Mouse (Mus musculus) megakaryocyte, embryonic 14.5 days (primary cell): Measurements from ENCODE around the gene Myadm. TPM values are rescaled to one million over a fixed set of nuclear protein-coding genes. Genes with fewer than 3 reads are reported as not detected.
A peak's percentile ranks its signal among the peaks of the same experiment; 100 is the strongest.

Experiments used
- H3K27me3 ChIP-seq: replicated peaks from 2 replicates; pipeline ENCODE3; 2012; ENCODE audit warnings: inconsistent platforms
- H3K36me3 ChIP-seq: replicated peaks from 2 replicates; pipeline ENCODE3; 2012; ENCODE audit warnings: low read length, inconsistent platforms, mixed read lengths
- H3K4me1 ChIP-seq: 2 replicates; pipeline ENCODE4 v1.6.1; 2012; ENCODE audit warnings: inconsistent platforms
- H3K4me3 ChIP-seq: replicated peaks from 2 replicates; pipeline ENCODE3; 2012; ENCODE audit warnings: moderate library complexity, mild to moderate bottlenecking, inconsistent platforms
- H3K9me3 ChIP-seq: 2 replicates; pipeline ENCODE4 v1.6.1; 2012; ENCODE audit warnings: inconsistent platforms
- FLI1 ChIP-seq: IDR thresholded peaks from 2 replicates; pipeline ENCODE4 v1.6.1; 2012; ENCODE audit warnings: low read length, inconsistent platforms, mixed read lengths
- GATA1 ChIP-seq: IDR thresholded peaks from 3 replicates; pipeline ENCODE4 v1.6.1; 2012; ENCODE audit warnings: mixed read lengths, low read length, inconsistent platforms, borderline replicate concordance
- polyA plus RNA-seq: library from polyadenylated mRNA; stranded (reverse); fragments of >175 nt; gene quantifications from 2 replicates; pipeline ENCODE4 v1.2.3, GENCODE M21; 2012; ENCODE audit warnings: low replicate concordance; ENCODE audit not compliant: insufficient read depth

The Myadm gene
- polyA plus RNA-seq: 1.5 and 8.9 TPM in 2 replicates

DNA sequence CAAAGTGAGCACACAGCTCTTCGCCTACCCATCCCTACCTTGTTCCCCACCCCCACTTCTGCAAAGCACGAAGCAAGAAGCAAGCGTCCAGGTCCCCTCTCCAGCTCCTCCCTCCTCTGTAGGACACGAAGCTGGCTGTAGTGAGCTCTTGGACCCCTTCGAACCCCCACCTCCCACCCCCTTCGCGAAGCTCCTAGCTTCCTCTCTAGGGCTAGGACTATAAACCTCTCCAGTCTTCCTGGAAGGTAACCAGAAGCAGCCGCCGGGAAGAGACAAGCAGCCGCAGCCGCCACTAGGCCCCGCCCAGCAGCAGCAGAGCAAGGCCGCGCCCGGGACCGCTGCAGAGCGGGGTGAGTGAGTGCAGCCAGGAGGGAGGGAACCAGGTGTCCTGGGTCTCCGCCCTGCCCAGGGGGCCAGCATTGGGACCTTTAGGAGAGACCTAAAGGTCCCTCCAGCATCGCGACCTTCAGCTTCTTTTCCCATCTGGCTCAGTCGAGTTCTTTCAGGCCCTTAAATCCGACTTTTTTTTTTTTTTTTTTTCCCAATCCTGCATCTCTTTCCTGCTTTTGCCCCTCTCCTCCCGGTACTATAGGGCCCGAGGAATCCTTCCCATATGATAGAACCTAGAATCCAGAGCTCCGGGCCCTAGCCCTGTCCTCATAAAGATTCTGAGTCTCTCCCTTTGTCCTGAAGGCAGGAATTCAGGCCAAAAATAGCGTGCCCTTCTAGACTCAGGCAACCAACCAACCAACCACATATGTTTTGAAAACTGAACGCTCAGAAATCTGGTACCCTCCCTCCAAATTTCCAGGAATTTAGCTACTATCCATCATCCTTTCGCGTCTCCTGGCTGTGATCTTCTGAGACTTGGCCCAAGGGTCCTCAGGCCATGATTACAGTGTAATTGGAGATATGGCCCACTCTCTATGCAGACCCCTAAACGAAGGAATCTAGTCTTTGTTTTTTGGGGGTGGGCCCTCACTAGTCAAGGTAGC lies at the start of gene Myadm, which contains the start of gene Prkcg:
Myadm (plus strand) TSS at position 105 of the 995 bp plus-strand sequence.
Prkcg (plus strand) TSS at position 204 of the 995 bp plus-strand sequence.
- peak within 1 kb of the TSS; percentile 91 for H3K4me3 ChIP-seq
- H3K36me3 ChIP-seq: no peaks in the 10 kb centered on the region
- H3K27me3 ChIP-seq: peaks cover 2% of the 10 kb centered on the region
- no peak for TF ChIP-seq FLI1
- TF ChIP-seq GATA1: no peak
- no peaks in the 10 kb centered on the region for H3K9me3 ChIP-seq
- H3K4me1 ChIP-seq: peaks cover 48% of the 10 kb centered on the region

- H3K4me1 ChIP-seq: no peaks in the 10 kb centered on the region
- TF ChIP-seq GATA1 (no peak), FLI1 (no peak)
- H3K9me3 ChIP-seq: no peaks in the 10 kb centered on the region; the same call in 1 of the 2 replicates
- no peaks in the 10 kb centered on the region for H3K27me3 ChIP-seq
- no peak overlapping the region for H3K4me3 ChIP-seq
- no peaks in the 10 kb centered on the region for H3K36me3 ChIP-seq
These were observed 49.7 kb upstream of the Myadm start for GRCm38 (mm10) chr7:3239193-3239592.

- no peak for TF ChIP-seq FLI1
- Histone ChIP-seq H3K27me3 (peaks cover 13% of the 10 kb centered on the region), H3K4me3 (no peak overlapping the region), H3K36me3 (no peaks in the 10 kb centered on the region), H3K4me1 (peaks cover 9% of the 10 kb centered on the region; the same call in 1 of the 2 replicates), H3K9me3 (peaks cover 9% of the 10 kb centered on the region; the same call in 1 of the 2 replicates)
These were observed 28.2 kb upstream of the Myadm start for GRCm38 (mm10) chr7:3260701-3261100.

- Histone ChIP-seq H3K36me3 (no peaks in the 10 kb centered on the region), H3K4me1 (peaks cover 9% of the 10 kb centered on the region; the same call in 1 of the 2 replicates), H3K9me3 (peaks cover 9% of the 10 kb centered on the region; the same call in 1 of the 2 replicates)
These were observed 27.4 kb upstream of the Myadm start for GRCm38 (mm10) chr7:3261446-3261845.

GRCm38 (mm10) chr7:3262789-3263188 lies 26.1 kb upstream of the Myadm start:
- no peaks in the 10 kb centered on the region for H3K36me3 ChIP-seq
- TF ChIP-seq FLI1 (no peak), GATA1 (no peak)
- peaks cover 15% of the 10 kb centered on the region for H3K27me3 ChIP-seq
- peaks cover 9% of the 10 kb centered on the region; the same call in 1 of the 2 replicates for H3K9me3 ChIP-seq
- H3K4me1 ChIP-seq: peaks cover 11% of the 10 kb centered on the region
- H3K4me3 ChIP-seq: no peak overlapping the region

More at GRCm38 (mm10) chr7:3261446-3261845, 27.4 kb upstream of the Myadm start:
- H3K27me3 ChIP-seq: peaks cover 15% of the 10 kb centered on the region
- H3K4me3 ChIP-seq: no peak overlapping the region
- TF ChIP-seq FLI1 (no peak), GATA1 (no peak)

DNA sequence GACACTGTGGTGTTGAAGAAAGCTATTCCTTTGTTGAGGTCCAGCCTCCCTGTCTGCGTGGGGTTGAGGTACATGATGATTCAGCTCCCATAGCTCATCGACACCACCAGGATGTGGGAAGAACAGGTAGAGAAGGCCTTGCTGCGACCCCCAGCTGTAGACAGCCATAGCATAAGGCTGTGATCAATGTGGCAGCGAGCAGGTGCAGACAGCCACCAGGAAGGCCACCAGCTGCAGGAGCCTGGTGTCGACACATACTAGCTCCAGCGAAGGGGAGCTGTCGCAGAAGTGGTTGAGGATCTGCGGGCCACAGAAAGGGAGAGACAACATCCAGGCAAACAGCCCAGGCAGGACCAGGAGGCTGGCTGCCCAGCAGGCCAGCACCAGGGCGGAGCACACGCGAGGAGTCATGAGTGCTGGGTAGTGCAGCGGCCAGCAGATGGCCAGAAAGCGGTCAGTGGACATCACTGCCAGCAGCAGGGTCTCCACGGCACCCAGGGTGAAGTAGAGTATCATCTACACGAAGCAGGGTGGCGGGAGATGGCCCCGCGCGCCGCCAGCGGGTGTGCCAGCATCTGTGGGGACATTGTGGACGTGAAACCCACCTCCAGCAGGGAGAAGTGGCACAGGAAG lies 24.4 kb upstream of the Myadm start:
- peak overlapping the region; percentile 44 for H3K4me3 ChIP-seq
- H3K27me3 ChIP-seq: peaks cover 15% of the 10 kb centered on the region
- no peaks in the 10 kb centered on the region for H3K36me3 ChIP-seq
- no peak for TF ChIP-seq FLI1
- H3K4me1 ChIP-seq: peaks cover 14% of the 10 kb centered on the region
- H3K9me3 ChIP-seq: peaks cover 9% of the 10 kb centered on the region; the same call in 1 of the 2 replicates

- H3K4me3 ChIP-seq: no peak overlapping the region
- H3K9me3 ChIP-seq: peaks cover 9% of the 10 kb centered on the region; the same call in 1 of the 2 replicates
- H3K36me3 ChIP-seq: no peaks in the 10 kb centered on the region
- peaks cover 15% of the 10 kb centered on the region for H3K27me3 ChIP-seq
- peaks cover 14% of the 10 kb centered on the region for H3K4me1 ChIP-seq
- no peak for TF ChIP-seq GATA1
- TF ChIP-seq FLI1: no peak
These were observed 23.6 kb upstream of the Myadm start for GRCm38 (mm10) chr7:3265311-3265710.

GRCm38 (mm10) chr7:3267261-3267660 lies 21.6 kb upstream of the Myadm start:
- no peak overlapping the region for H3K4me3 ChIP-seq
- no peaks in the 10 kb centered on the region for H3K36me3 ChIP-seq
- no peak for TF ChIP-seq FLI1
- TF ChIP-seq GATA1: no peak

DNA sequence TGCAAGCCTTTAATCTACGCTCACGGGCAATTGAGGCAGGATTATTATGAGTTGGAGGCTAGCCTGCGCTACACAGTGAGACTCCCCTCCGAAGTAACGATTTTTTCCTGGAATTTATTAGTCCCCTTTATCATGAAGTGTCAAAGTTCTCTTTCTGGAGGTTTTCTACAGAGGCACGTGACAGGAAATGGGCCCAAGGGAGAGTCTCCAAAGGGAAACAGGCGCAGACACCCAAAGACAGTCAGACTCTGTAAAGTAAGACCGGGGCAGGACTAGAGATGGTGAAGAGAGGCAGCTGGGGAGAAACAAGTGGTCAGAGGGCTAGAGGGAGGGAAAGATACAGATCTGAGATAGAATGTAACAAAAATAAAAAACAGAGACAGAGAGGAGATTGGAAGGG lies 21.0 kb upstream of the Myadm start:
- H3K9me3 ChIP-seq: peaks cover 9% of the 10 kb centered on the region; the same call in 1 of the 2 replicates
- H3K4me3 ChIP-seq: no peak overlapping the region
- H3K27me3 ChIP-seq: peaks cover 15% of the 10 kb centered on the region
- no peak for TF ChIP-seq FLI1
- no peak for TF ChIP-seq GATA1
- no peaks in the 10 kb centered on the region for H3K36me3 ChIP-seq
- H3K4me1 ChIP-seq: peaks cover 14% of the 10 kb centered on the region

More at GRCm38 (mm10) chr7:3267261-3267660, 21.6 kb upstream of the Myadm start:
- peaks cover 9% of the 10 kb centered on the region; the same call in 1 of the 2 replicates for H3K9me3 ChIP-seq
- peaks cover 15% of the 10 kb centered on the region for H3K27me3 ChIP-seq
- peaks cover 14% of the 10 kb centered on the region for H3K4me1 ChIP-seq

DNA sequence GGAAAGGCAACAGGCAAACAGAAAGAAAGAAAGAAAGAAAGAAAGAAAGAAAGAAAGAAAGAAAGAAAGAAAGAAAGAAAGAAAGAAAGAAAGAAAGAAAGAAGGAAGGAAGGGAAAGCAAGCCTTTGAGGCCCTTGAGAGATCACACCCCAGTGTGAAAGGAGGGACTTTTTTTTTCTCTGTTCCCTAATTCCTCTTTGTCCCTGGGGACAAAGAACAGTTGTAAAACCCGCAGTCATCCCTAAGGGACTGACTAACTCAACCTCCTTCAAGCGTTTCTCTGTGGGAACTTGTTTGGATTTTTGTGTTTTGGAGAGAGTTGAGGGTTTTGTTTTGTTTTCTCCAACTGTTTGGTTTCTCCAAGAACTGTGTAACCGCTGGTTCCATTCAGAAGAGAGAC lies 20.6 kb upstream of the Myadm start:
- no peaks in the 10 kb centered on the region for H3K36me3 ChIP-seq
- no peak overlapping the region for H3K4me3 ChIP-seq
- peaks cover 14% of the 10 kb centered on the region for H3K4me1 ChIP-seq
- peaks cover 15% of the 10 kb centered on the region for H3K27me3 ChIP-seq
- H3K9me3 ChIP-seq: peaks cover 9% of the 10 kb centered on the region; the same call in 1 of the 2 replicates
- no peak for TF ChIP-seq GATA1
- no peak for TF ChIP-seq FLI1
